Mouse (Mus musculus) bone marrow macrophage, adult 2 months (primary cell): Measurements from ENCODE around the gene Hcn1.

ENCODE experiments used
- CTCF ChIP-seq: IDR thresholded peaks from 2 replicates; pipeline ENCODE4 v1.5.1; 2012; ENCODE audit warnings: low read depth, mild to moderate bottlenecking, low read length, moderate library complexity
- POLR2A ChIP-seq: IDR thresholded peaks from 2 replicates; pipeline ENCODE4 v1.6.1; 2012; ENCODE audit warnings: mild to moderate bottlenecking, low read depth, low read length, borderline replicate concordance

DNA sequence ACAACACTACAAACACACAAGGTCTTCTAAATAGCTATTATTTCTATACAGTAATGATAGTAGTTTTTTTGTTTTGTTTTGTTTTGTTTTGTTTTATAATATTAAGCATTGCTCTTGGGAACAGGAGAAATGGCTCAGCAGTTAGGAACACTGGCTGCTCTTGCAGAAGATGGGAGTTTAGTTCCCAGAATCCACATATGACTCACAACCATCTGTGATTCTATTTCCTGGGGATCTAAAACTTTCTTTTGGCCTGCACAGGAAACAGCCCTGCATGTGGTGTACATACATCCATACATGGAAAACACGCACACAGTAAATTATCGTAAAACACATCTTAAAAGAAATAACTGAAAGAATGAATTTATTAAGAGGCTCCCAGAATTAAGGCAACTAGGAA is 9.8 kb downstream of the Hcn1 start:
- TF ChIP-seq CTCF (no peak), POLR2A (no peak)
